Mouse (Mus musculus) retina, adult 2 months (tissue): ENCODE results near the gene Gmds.

Experiments
- DNase-seq: peaks from one replicate; pipeline ENCODE4 v3.0.0-alpha.2; 2012; ENCODE audit warnings: low read depth, low spot score

The Gmds gene

GRCm38 (mm10) chr13:31956112-31956511 lies 382.4 kb downstream of the Gmds start:
- DNase-seq: no peak

GRCm38 (mm10) chr13:31955171-31955570 lies 383.4 kb downstream of the Gmds start:
- DNase-seq: no peak

GRCm38 (mm10) chr13:31944676-31945210 lies 393.8 kb downstream of the Gmds start:
- no peak for DNase-seq

GRCm38 (mm10) chr13:31943482-31944275 lies 394.9 kb downstream of the Gmds start:
- DNase-seq: no peak

- no peak for DNase-seq
These were observed 409.2 kb downstream of the Gmds start for GRCm38 (mm10) chr13:31929299-31929698.

- no peak for DNase-seq
These were observed 411.9 kb downstream of the Gmds start for GRCm38 (mm10) chr13:31926599-31926998.

GRCm38 (mm10) chr13:31924506-31924905 lies 414.0 kb downstream of the Gmds start:
- DNase-seq: no peak

GRCm38 (mm10) chr13:31919716-31920115 lies 418.8 kb downstream of the Gmds start:
- DNase-seq: no peak

GRCm38 (mm10) chr13:31917387-31917786 lies 421.2 kb downstream of the Gmds start:
- no peak for DNase-seq

- DNase-seq: no peak
These were observed 422.8 kb downstream of the Gmds start for GRCm38 (mm10) chr13:31915748-31916147.

GRCm38 (mm10) chr13:31914901-31915587 lies 423.5 kb downstream of the Gmds start:
- DNase-seq: no peak

- DNase-seq: no peak
These were observed 426.6 kb downstream of the Gmds start for GRCm38 (mm10) chr13:31911956-31912355.

GRCm38 (mm10) chr13:31911362-31911761 lies 427.2 kb downstream of the Gmds start:
- no peak for DNase-seq

GRCm38 (mm10) chr13:31909031-31909430 lies 429.5 kb downstream of the Gmds start:
- DNase-seq: no peak

GRCm38 (mm10) chr13:31906514-31906913 lies 432.0 kb downstream of the Gmds start:
- DNase-seq: no peak

- no peak for DNase-seq
These were observed 438.3 kb downstream of the Gmds start for GRCm38 (mm10) chr13:31900191-31900590.

- no peak for DNase-seq
These were observed 439.1 kb downstream of the Gmds start for GRCm38 (mm10) chr13:31899392-31899791.

GRCm38 (mm10) chr13:31897493-31897892 lies 441.0 kb downstream of the Gmds start:
- no peak for DNase-seq

GRCm38 (mm10) chr13:31894511-31894910 lies 444.0 kb downstream of the Gmds start:
- DNase-seq: no peak

GRCm38 (mm10) chr13:31892913-31893514 lies 445.5 kb downstream of the Gmds start:
- no peak for DNase-seq

- DNase-seq: no peak
These were observed 450.0 kb downstream of the Gmds start for GRCm38 (mm10) chr13:31888500-31888899.

- no peak for DNase-seq
These were observed 452.8 kb downstream of the Gmds start for GRCm38 (mm10) chr13:31885769-31886168.
